Mouse (Mus musculus): Measurements from ENCODE around the gene Lekr1.
A peak's percentile ranks its signal among the peaks of the same experiment; 100 is the strongest.

Lekr1 gene

DNA sequence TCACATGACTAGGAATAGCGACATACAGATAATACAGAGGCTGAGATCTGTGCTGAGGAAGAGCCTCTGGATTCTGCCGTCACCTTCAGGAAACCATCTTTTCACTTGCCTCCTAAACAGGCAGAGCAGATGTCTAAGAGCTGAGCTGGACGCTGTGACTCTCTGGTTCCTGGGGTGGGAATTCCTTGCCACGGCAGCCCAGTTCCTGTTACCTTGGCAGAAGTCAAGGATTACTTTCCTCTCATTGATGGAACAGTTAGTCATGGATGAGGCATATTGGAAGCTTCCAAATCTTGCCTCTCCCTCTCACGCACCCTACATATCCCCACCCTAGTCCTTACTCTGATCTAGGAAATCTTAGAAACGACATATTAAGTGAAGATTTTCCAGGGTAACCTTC lies 203.7 kb downstream of the Lekr1 start:
- no peak for DNase-seq (ENCODE audit: extremely low spot score, low read depth, low spot score)

DNA sequence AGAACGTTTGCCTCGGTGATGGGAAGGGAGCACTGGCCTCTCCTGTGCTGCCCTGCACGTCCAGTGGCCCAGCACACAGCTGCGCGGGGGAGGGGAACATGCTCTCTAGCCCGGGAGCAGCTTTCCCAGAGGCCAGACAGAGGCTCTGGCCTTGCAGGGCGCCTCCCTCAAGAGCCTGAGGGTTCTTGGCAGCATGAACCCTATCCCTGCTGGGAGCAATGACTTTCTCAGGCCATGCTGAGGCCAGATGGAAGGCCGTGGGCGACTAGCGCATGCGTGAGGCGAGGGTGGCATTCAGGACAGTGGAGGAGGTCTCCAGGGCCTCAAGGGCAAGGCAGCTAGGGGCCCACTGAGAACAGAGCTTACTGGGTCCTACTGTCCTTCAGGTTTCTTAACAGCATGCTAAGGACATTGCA lies 205.2 kb downstream of the Lekr1 start:
- peak; percentile 39 for DNase-seq (ENCODE audit: extremely low spot score, low read depth, low spot score)

DNA sequence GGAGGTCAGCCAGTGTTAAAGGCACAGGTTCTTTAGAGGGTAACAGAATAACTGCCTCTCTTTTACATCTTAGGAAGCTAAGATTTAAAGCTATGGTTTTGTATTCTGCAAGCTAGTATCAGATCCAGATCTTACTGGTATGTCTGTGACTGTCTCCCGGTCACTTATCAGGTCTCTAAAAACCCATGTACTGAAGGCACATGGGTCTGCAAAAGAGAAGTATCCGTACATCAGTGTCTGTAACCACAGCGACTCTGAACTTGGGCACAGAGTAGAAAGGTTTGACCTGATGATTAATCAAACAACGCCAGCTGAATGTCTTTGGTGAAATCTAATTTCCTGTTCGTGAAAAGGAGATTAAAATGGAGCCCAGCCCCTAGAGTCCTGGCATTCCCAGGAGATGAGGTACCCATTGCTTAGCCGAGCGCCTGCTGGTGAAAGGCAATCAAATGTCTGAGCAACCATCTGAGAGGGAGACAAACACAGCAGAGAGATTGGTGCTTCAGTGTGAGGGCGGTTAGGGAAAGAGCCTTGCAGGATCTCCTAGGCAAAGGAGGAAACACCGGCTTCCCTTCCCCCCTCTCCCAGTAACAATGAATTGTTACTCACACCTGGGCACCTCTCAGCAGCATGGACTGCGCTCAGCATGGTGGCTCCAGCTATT lies 205.7 kb downstream of the Lekr1 start:
- DNase-seq (ENCODE audit: extremely low spot score, low read depth, low spot score) = peak; percentile 30

DNA sequence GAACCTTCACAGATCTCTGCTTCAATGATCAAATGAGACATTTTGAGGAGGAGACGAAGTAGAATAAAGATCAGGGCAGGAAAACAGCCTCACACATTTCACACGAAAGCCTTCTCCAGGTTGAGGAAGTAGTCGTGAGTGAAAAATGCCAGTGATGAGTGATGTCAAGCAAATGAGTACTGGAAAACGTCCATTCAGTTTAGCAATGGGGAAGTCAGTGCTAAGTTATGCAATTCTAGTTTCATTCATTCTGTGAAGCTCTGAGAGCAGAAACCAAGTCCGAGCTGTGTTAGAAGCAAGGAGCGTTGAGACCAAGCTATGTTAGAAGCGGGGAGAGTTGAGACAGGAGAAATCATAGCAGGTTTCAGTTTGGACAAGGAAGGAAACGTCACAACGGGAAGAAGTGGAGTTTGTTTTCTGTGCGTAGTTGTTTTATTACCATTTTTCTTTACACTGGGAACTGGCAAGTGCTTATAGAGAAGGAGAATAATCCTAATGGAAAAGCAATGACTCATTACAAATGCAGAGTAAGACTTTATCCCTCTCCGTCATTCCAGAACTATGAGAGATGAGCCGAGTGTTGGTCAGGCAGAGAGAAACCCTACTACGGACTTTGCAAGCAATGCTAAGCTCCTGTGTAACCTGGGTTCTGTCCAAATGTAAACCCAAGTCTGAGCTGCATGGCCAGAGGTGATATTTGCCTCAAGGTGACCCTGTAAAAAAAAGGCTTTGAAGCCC lies 207.2 kb downstream of the Lekr1 start:
- no peak for DNase-seq (ENCODE audit: extremely low spot score, low read depth, low spot score)
